Mouse (Mus musculus) stomach, postnatal 0 days (tissue): ENCODE measurements around the gene Glt8d2.

Source experiments
- CTCF ChIP-seq: IDR thresholded peaks from 2 replicates; pipeline ENCODE4 v1.5.1; 2016; ENCODE audit warnings: antibody characterized with exemption, low read depth, mild to moderate bottlenecking, moderate library complexity
- EP300 ChIP-seq: optimal IDR thresholded peaks from 2 replicates; pipeline ENCODE3; 2016; ENCODE audit warnings: antibody characterized with exemption

DNA sequence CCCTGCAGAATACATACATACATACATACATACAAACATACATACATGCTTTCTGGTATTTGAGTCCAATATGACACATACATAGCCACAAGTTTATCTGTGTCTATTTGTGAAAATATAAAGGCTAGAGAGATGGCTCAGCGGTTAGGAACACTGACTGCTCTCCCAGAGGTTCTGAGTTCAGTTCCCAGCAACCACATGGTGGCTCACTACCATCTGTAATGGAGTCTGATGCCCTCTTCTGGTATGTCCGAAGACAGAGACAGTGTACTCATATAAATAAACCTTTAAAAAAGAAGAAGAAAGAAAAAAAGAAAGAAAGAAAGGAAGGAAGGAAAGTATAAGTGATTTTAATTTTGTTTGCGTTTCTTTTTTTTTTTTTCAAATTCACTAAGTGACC is 24.5 kb downstream of the Glt8d2 start:
- TF ChIP-seq CTCF (no peak), EP300 (no peak)
